Mouse (Mus musculus) midbrain, embryonic 15.5 days (tissue): Measurements from ENCODE around the gene C4bp. TPM values are rescaled to one million over a fixed set of nuclear protein-coding genes. Genes with fewer than 3 reads are reported as not detected.
"Not testable (repeated sequence)": the region's sequence is repeated elsewhere in the genome, so short reads cannot be mapped to it uniquely, and the experiment has no call there.

Experiments
- ATAC-seq: fragments of 200-750 bp; cut with Nextera tagmentation; replicated peaks from 2 replicates; pipeline ENCODE4 v1.8.0; 2017; ENCODE audit warnings: moderate TSS enrichment
- H3K27ac ChIP-seq: fragments of 300-500 bp; sonication (generic); 2 replicates; pipeline ENCODE4 v1.5.1; 2015; ENCODE audit warnings: mild to moderate bottlenecking, inconsistent platforms
- H3K27me3 ChIP-seq: fragments of 300-500 bp; sonication (generic); replicated peaks from 2 replicates; pipeline ENCODE4 v1.6.1; 2015; ENCODE audit warnings: inconsistent platforms
- H3K36me3 ChIP-seq: fragments of 300-500 bp; sonication (generic); replicated peaks from 2 replicates; pipeline ENCODE4 v1.6.1; 2015; ENCODE audit warnings: inconsistent platforms
- H3K4me1 ChIP-seq: fragments of 300-500 bp; sonication (generic); 2 replicates; pipeline ENCODE4 v1.6.1; 2015; ENCODE audit warnings: inconsistent platforms
- H3K4me2 ChIP-seq: fragments of 300-500 bp; sonication (generic); 2 replicates; pipeline ENCODE4 v1.6.1; 2015; ENCODE audit warnings: inconsistent platforms, mild to moderate bottlenecking, moderate library complexity
- H3K4me3 ChIP-seq: fragments of 300-500 bp; sonication (generic); 2 replicates; pipeline ENCODE4 v1.5.1; 2015; ENCODE audit warnings: mild to moderate bottlenecking, inconsistent platforms
- H3K9ac ChIP-seq: fragments of 300-500 bp; sonication (generic); 2 replicates; pipeline ENCODE4 v1.6.1; 2015; ENCODE audit warnings: mild to moderate bottlenecking, inconsistent platforms
- H3K9me3 ChIP-seq: fragments of 300-500 bp; sonication (generic); 2 replicates; pipeline ENCODE4 v1.6.1; 2016; ENCODE audit warnings: inconsistent platforms
- WGBS: fragments of 180-500 bp; shearing (Covaris S2); methylation state at CpG from one replicate; pipeline ENCODE4 v1.1.7; 2015; ENCODE audit warnings: mixed read lengths; 5-methylcytosine and 5-hydroxymethylcytosine counted together
- polyA plus RNA-seq: library from polyadenylated mRNA; unstranded; fragments of >200 nt; fragmentation: Nextera tagmentation; extraction: Ambion mirVana; gene quantifications from 2 replicates; pipeline ENCODE4 v1.2.1, GENCODE M21; 2015

C4bp gene
- not detected in 2 replicates for polyA plus RNA-seq

- Histone ChIP-seq H3K4me3 (no peak within 1 kb of the TSS), H3K27ac (no peak within 1 kb of the TSS), H3K9ac (no peak within 1 kb of the TSS), H3K4me2 (no peak within 1 kb of the TSS), H3K9me3 (no peaks in the 10 kb centered on the region), H3K27me3 (no peaks in the 10 kb centered on the region), H3K4me1 (no peaks in the 10 kb centered on the region), H3K36me3 (no peaks in the 10 kb centered on the region)
- ATAC-seq, result no peak
- 91% methylated on average over 3 of the region's 3 CpGs for WGBS
These were observed at the start of gene C4bp for GRCm38 (mm10) chr1:130661454-130661853. C4bp (minus strand) TSS chr1:130661632.

- no peak for ATAC-seq
- Histone ChIP-seq H3K4me2 (no peak overlapping the region), H3K9me3 (no peaks in the 10 kb centered on the region), H3K27ac (no peak overlapping the region), H3K9ac (no peak overlapping the region), H3K27me3 (no peaks in the 10 kb centered on the region), H3K36me3 (0 out of 2 replicates have a peak, but pooled peaks cover 13% of the 10 kb centered on the region), H3K4me3 (no peak overlapping the region), H3K4me1 (peaks cover 11% of the 10 kb centered on the region)
- WGBS, result 89% methylated on average over 22 of the region's 22 CpGs
These were observed 49.0 kb upstream of the C4bp start for GRCm38 (mm10) chr1:130710283-130711080.

GRCm38 (mm10) chr1:130703613-130704012 lies 42.2 kb upstream of the C4bp start:
- no peaks in the 10 kb centered on the region for H3K27me3 ChIP-seq
- ATAC-seq, result no peak
- H3K4me1 ChIP-seq, result no peaks in the 10 kb centered on the region
- no peaks in the 10 kb centered on the region for H3K9me3 ChIP-seq
- H3K36me3 ChIP-seq, result peaks cover 47% of the 10 kb centered on the region
- H3K4me2 ChIP-seq, result no peak overlapping the region
- no peak overlapping the region for H3K9ac ChIP-seq
- H3K27ac ChIP-seq, result no peak overlapping the region
- WGBS, result 90% methylated on average over 2 of the region's 2 CpGs
- no peak overlapping the region for H3K4me3 ChIP-seq

- Histone ChIP-seq H3K4me2 (no peak overlapping the region), H3K36me3 (peaks cover 60% of the 10 kb centered on the region), H3K4me1 (no peaks in the 10 kb centered on the region), H3K9me3 (no peaks in the 10 kb centered on the region), H3K9ac (no peak overlapping the region), H3K27me3 (no peaks in the 10 kb centered on the region), H3K4me3 (no peak overlapping the region), H3K27ac (no peak overlapping the region)
- WGBS, result 93% methylated on average over 11 of the region's 11 CpGs
- ATAC-seq, result no peak
These were observed 40.5 kb upstream of the C4bp start for GRCm38 (mm10) chr1:130701976-130702375.

GRCm38 (mm10) chr1:130699937-130700633 lies 38.7 kb upstream of the C4bp start:
- Histone ChIP-seq H3K9me3 (no peaks in the 10 kb centered on the region), H3K36me3 (peaks cover 54% of the 10 kb centered on the region)
- 95% methylated on average over 10 of the region's 10 CpGs for WGBS

GRCm38 (mm10) chr1:130698601-130699000 lies 37.2 kb upstream of the C4bp start:
- Histone ChIP-seq H3K27me3 (no peaks in the 10 kb centered on the region), H3K36me3 (peaks cover 52% of the 10 kb centered on the region)
- no peak for ATAC-seq

More at GRCm38 (mm10) chr1:130699937-130700633, 38.7 kb upstream of the C4bp start:
- Histone ChIP-seq H3K9ac (no peak overlapping the region), H3K27ac (no peak overlapping the region), H3K4me2 (no peak overlapping the region), H3K27me3 (no peaks in the 10 kb centered on the region), H3K4me3 (no peak overlapping the region), H3K4me1 (no peaks in the 10 kb centered on the region)
- no peak for ATAC-seq

GRCm38 (mm10) chr1:130683905-130684304 lies 22.5 kb upstream of the C4bp start:
- Histone ChIP-seq H3K27ac (no peak overlapping the region), H3K4me2 (no peak overlapping the region), H3K9me3 (no peaks in the 10 kb centered on the region), H3K9ac (no peak overlapping the region), H3K27me3 (no peaks in the 10 kb centered on the region), H3K36me3 (no peaks in the 10 kb centered on the region; the same call in 1 of the 2 replicates), H3K4me3 (no peak overlapping the region), H3K4me1 (no peaks in the 10 kb centered on the region)
- ATAC-seq, result no peak
- WGBS, result 14% methylated on average over 1 of the region's 1 CpGs

More at GRCm38 (mm10) chr1:130698601-130699000, 37.2 kb upstream of the C4bp start:
- no peak overlapping the region for H3K4me3 ChIP-seq
- H3K9ac ChIP-seq, result no peak overlapping the region
- H3K4me2 ChIP-seq, result no peak overlapping the region
- WGBS, result 92% methylated on average over 5 of the region's 5 CpGs
- no peaks in the 10 kb centered on the region for H3K9me3 ChIP-seq
- no peaks in the 10 kb centered on the region for H3K4me1 ChIP-seq
- H3K27ac ChIP-seq, result no peak overlapping the region

GRCm38 (mm10) chr1:130681656-130682413 lies 20.4 kb upstream of the C4bp start:
- Histone ChIP-seq H3K4me3 (no peak overlapping the region), H3K36me3 (no peaks in the 10 kb centered on the region), H3K4me1 (no peaks in the 10 kb centered on the region), H3K9ac (no peak overlapping the region), H3K27me3 (no peaks in the 10 kb centered on the region), H3K4me2 (no peak overlapping the region), H3K27ac (no peak overlapping the region), H3K9me3 (no peaks in the 10 kb centered on the region)
- ATAC-seq, result no peak
- 81% methylated on average over 6 of the region's 6 CpGs for WGBS

GRCm38 (mm10) chr1:130681075-130681474 lies 19.6 kb upstream of the C4bp start:
- WGBS, result 90% methylated on average over 2 of the region's 2 CpGs
- no peak overlapping the region for H3K4me3 ChIP-seq

GRCm38 (mm10) chr1:130678551-130678950 lies 17.1 kb upstream of the C4bp start:
- no peak for ATAC-seq
- Histone ChIP-seq H3K27me3 (no peaks in the 10 kb centered on the region), H3K27ac (no peak overlapping the region), H3K4me2 (no peak overlapping the region), H3K4me1 (no peaks in the 10 kb centered on the region), H3K9me3 (no peaks in the 10 kb centered on the region), H3K9ac (no peak overlapping the region), H3K36me3 (no peaks in the 10 kb centered on the region), H3K4me3 (no peak overlapping the region)
- 85% methylated on average over 2 of the region's 2 CpGs for WGBS

More at GRCm38 (mm10) chr1:130681075-130681474, 19.6 kb upstream of the C4bp start:
- Histone ChIP-seq H3K36me3 (no peaks in the 10 kb centered on the region), H3K27ac (no peak overlapping the region), H3K9ac (no peak overlapping the region), H3K4me1 (no peaks in the 10 kb centered on the region), H3K4me2 (no peak overlapping the region), H3K27me3 (no peaks in the 10 kb centered on the region), H3K9me3 (no peaks in the 10 kb centered on the region)
- ATAC-seq, result no peak

GRCm38 (mm10) chr1:130663576-130663975 lies 2.1 kb upstream of the C4bp start:
- H3K4me1 ChIP-seq, H3K27me3 ChIP-seq, H3K36me3 ChIP-seq, H3K27ac ChIP-seq, H3K9ac ChIP-seq, H3K4me3 ChIP-seq, H3K9me3 ChIP-seq, H3K4me2 ChIP-seq, ATAC-seq: not testable (repeated sequence)
- 87% methylated on average over 5 of the region's 5 CpGs for WGBS

GRCm38 (mm10) chr1:130659641-130660040 lies 1.8 kb downstream of the C4bp start:
- H3K4me2 ChIP-seq, H3K9ac ChIP-seq, H3K4me3 ChIP-seq, H3K36me3 ChIP-seq, H3K9me3 ChIP-seq, H3K27ac ChIP-seq, H3K4me1 ChIP-seq, H3K27me3 ChIP-seq, ATAC-seq: not testable (repeated sequence)
- 53% methylated on average over 5 of the region's 5 CpGs for WGBS
